Mouse (Mus musculus) hindbrain, embryonic 15.5 days (tissue): Measurements from ENCODE around the gene Twf2. TPM values are rescaled to one million over a fixed set of nuclear protein-coding genes. Genes with fewer than 3 reads are reported as not detected.

Experiments
- ATAC-seq: fragments of 200-750 bp; cut with Nextera tagmentation; 2 replicates; pipeline ENCODE4 v1.8.0; 2017; ENCODE audit warnings: low read depth, moderate number of reproducible peaks, moderate TSS enrichment; ENCODE audit not compliant: low FRiP score
- H3K27ac ChIP-seq: fragments of 300-500 bp; sonication (generic); replicated peaks from 2 replicates; pipeline ENCODE4 v1.5.1; 2015; ENCODE audit warnings: mild to moderate bottlenecking, inconsistent platforms
- H3K27me3 ChIP-seq: fragments of 300-500 bp; sonication (generic); 2 replicates; pipeline ENCODE4 v1.6.1; 2015; ENCODE audit warnings: control low read depth, inconsistent platforms
- H3K36me3 ChIP-seq: fragments of 300-500 bp; sonication (generic); 2 replicates; pipeline ENCODE4 v1.6.1; 2015; ENCODE audit warnings: control low read depth, inconsistent platforms
- H3K4me1 ChIP-seq: fragments of 300-500 bp; sonication (generic); replicated peaks from 2 replicates; pipeline ENCODE4 v1.6.1; 2015; ENCODE audit warnings: control low read depth, inconsistent platforms
- H3K4me2 ChIP-seq: fragments of 300-500 bp; sonication (generic); 2 replicates; pipeline ENCODE4 v1.6.1; 2015; ENCODE audit warnings: moderate library complexity, mild to moderate bottlenecking, inconsistent platforms
- H3K4me3 ChIP-seq: fragments of 300-500 bp; sonication (generic); 2 replicates; pipeline ENCODE4 v1.5.1; 2015; ENCODE audit warnings: mild to moderate bottlenecking, inconsistent platforms
- H3K9ac ChIP-seq: fragments of 300-500 bp; sonication (generic); 2 replicates; pipeline ENCODE4 v1.6.1; 2015; ENCODE audit warnings: inconsistent platforms
- H3K9me3 ChIP-seq: fragments of 300-500 bp; sonication (generic); 2 replicates; pipeline ENCODE4 v1.6.1; 2016; ENCODE audit warnings: control low read depth, inconsistent platforms
- WGBS: fragments of 180-500 bp; shearing (Covaris S2); methylation state at CpG from one replicate; pipeline ENCODE4 v1.1.7; 2015; 5-methylcytosine and 5-hydroxymethylcytosine counted together
- polyA plus RNA-seq: library from polyadenylated mRNA; unstranded; fragments of >200 nt; fragmentation: Nextera tagmentation; extraction: Ambion mirVana; gene quantifications from 2 replicates; pipeline ENCODE4 v1.2.1, GENCODE M21; 2015

The Twf2 gene
- polyA plus RNA-seq, 1 experiment from 2014 or later: 52.0 TPM

- Histone ChIP-seq H3K36me3 (peaks cover 35% of the 10 kb centered on the region), H3K4me1 (no peaks in the 10 kb centered on the region; the same call in 1 of the 2 replicates), H3K27me3 (no peaks in the 10 kb centered on the region), H3K9ac (no peak overlapping the region), H3K27ac (no peak overlapping the region), H3K9me3 (no peaks in the 10 kb centered on the region), H3K4me2 (no peak overlapping the region), H3K4me3 (no peak overlapping the region)
- WGBS: 86% methylated on average over 7 of the region's 7 CpGs
- no peak for ATAC-seq
These were observed 14.1 kb downstream of the Twf2 start for GRCm38 (mm10) chr9:106216971-106217370.

- peaks cover 8% of the 10 kb centered on the region; the same call in 1 of the 2 replicates for H3K27me3 ChIP-seq
- H3K4me3 ChIP-seq: no peak overlapping the region
- peaks cover 4% of the 10 kb centered on the region for H3K4me1 ChIP-seq
- no peaks in the 10 kb centered on the region for H3K9me3 ChIP-seq
- H3K27ac ChIP-seq: no peak overlapping the region
- 71% methylated on average over 8 of the region's 8 CpGs for WGBS
- no peak overlapping the region for H3K9ac ChIP-seq
- no peak overlapping the region for H3K4me2 ChIP-seq
- no peaks in the 10 kb centered on the region for H3K36me3 ChIP-seq
- ATAC-seq: no peak
These were observed 18.1 kb downstream of the Twf2 start for GRCm38 (mm10) chr9:106220894-106221523.

DNA sequence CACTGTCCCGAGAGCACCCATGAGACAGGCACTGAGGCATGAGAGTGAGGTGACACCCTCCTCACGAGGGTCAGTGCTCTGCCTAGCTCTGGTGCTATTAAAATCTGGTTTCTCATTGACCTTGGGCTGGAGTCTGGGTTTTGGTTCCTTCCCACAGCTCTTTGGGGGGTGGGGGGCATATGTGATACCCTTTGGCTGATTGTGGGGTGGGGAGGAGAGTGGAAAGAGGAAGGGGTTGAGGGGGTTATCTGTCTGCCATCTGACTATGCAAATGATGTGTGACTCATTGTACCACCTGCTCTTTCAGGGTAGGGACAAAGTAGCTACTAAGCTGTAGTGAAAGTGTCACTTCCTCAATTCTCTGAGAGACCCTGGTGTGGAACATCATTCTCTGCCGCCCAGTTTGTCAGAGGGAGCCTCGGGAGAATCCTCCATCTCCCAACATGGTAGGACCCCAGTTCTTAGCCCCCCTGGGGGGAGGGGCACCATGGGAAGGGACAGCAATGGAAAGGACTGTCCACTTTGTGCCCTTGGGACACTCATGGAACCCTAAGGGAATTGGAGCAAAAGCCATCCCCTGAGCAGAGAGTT, 19.4 kb downstream of the Twf2 start, which contains the start of gene Tlr9:
Gene Tlr9, plus strand, starts transcription at position 338 of the 591 bp plus-strand sequence.
- Histone ChIP-seq H3K4me2 (no peak within 1 kb of the TSS), H3K9ac (no peak within 1 kb of the TSS), H3K9me3 (no peaks in the 10 kb centered on the region), H3K36me3 (no peaks in the 10 kb centered on the region), H3K27ac (no peak within 1 kb of the TSS), H3K4me3 (no peak within 1 kb of the TSS), H3K4me1 (peaks cover 10% of the 10 kb centered on the region), H3K27me3 (peaks cover 8% of the 10 kb centered on the region; the same call in 1 of the 2 replicates)
- 79% methylated on average over 4 of the region's 4 CpGs for WGBS
- no peak for ATAC-seq

DNA sequence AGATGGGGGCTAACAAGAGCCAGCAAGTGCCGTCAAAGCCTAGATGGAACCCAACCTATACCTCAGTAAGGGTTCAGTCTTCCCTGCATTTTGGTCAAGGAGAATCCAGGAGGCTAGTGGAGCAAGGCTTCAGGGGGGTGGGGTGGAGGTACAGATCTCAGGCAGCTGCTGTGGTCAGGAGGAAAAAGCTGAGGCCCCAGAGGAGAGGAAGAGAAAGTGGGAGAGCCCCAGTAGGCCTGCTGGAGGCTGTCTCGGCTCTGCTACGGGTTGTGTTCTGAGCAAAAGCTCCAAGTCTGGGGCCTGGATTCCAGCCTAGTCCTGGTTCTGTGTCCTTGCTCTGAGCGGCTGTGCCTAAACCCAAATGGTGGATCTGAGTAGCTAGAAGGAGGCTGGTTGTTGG, 20.1 kb downstream of the Twf2 start:
- H3K4me1 ChIP-seq: peaks cover 10% of the 10 kb centered on the region
- H3K9ac ChIP-seq: no peak overlapping the region
- H3K27me3 ChIP-seq: peaks cover 8% of the 10 kb centered on the region; the same call in 1 of the 2 replicates
- H3K4me3 ChIP-seq: no peak overlapping the region
- H3K9me3 ChIP-seq: no peaks in the 10 kb centered on the region
- H3K36me3 ChIP-seq: no peaks in the 10 kb centered on the region
- 88% methylated on average over 4 of the region's 4 CpGs for WGBS
- no peak overlapping the region for H3K27ac ChIP-seq
- ATAC-seq: no peak
- H3K4me2 ChIP-seq: no peak overlapping the region

DNA sequence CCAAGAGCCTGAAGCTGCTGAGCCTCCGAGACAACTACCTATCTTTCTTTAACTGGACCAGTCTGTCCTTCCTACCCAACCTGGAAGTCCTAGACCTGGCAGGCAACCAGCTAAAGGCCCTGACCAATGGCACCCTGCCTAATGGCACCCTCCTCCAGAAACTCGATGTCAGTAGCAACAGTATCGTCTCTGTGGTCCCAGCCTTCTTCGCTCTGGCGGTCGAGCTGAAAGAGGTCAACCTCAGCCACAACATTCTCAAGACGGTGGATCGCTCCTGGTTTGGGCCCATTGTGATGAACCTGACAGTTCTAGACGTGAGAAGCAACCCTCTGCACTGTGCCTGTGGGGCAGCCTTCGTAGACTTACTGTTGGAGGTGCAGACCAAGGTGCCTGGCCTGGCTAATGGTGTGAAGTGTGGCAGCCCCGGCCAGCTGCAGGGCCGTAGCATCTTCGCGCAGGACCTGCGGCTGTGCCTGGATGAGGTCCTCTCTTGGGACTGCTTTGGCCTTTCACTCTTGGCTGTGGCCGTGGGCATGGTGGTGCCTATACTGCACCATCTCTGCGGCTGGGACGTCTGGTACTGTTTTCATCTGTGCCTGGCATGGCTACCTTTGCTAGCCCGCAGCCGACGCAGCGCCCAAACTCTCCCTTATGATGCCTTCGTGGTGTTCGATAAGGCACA, 22.7 kb downstream of the Twf2 start:
- peak overlapping the region; percentile 60 for H3K27ac ChIP-seq
- 64% methylated on average over 24 of the region's 24 CpGs for WGBS

DNA sequence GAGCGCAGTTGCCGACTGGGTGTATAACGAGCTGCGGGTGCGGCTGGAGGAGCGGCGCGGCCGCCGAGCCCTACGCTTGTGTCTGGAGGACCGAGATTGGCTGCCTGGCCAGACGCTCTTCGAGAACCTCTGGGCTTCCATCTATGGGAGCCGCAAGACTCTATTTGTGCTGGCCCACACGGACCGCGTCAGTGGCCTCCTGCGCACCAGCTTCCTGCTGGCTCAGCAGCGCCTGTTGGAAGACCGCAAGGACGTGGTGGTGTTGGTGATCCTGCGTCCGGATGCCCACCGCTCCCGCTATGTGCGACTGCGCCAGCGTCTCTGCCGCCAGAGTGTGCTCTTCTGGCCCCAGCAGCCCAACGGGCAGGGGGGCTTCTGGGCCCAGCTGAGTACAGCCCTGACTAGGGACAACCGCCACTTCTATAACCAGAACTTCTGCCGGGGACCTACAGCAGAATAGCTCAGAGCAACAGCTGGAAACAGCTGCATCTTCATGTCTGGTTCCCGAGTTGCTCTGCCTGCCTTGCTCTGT, 23.3 kb downstream of the Twf2 start:
- peak overlapping the region; percentile 60 for H3K27ac ChIP-seq
- H3K36me3 ChIP-seq: no peaks in the 10 kb centered on the region
- H3K4me3 ChIP-seq: peak overlapping the region; percentile 39
- peak overlapping the region; percentile 49 for H3K9ac ChIP-seq
- H3K4me2 ChIP-seq: peak overlapping the region; percentile 78
- no peaks in the 10 kb centered on the region for H3K9me3 ChIP-seq
- H3K4me1 ChIP-seq: peaks cover 10% of the 10 kb centered on the region
- ATAC-seq: peak; percentile 75
- peaks cover 8% of the 10 kb centered on the region; the same call in 1 of the 2 replicates for H3K27me3 ChIP-seq
- 6% methylated on average over 34 of the region's 34 CpGs for WGBS

More for the DNA sequence above, 22.7 kb downstream of the Twf2 start:
- peak overlapping the region; percentile 49 for H3K9ac ChIP-seq
- H3K9me3 ChIP-seq: no peaks in the 10 kb centered on the region
- ATAC-seq: 0 out of 2 replicates have a peak, but pooled peaks have one; percentile 13
- H3K36me3 ChIP-seq: no peaks in the 10 kb centered on the region
- peak overlapping the region; percentile 39 for H3K4me3 ChIP-seq
- peak overlapping the region; percentile 78 for H3K4me2 ChIP-seq
- peaks cover 10% of the 10 kb centered on the region for H3K4me1 ChIP-seq
- peaks cover 8% of the 10 kb centered on the region; the same call in 1 of the 2 replicates for H3K27me3 ChIP-seq

- no peak overlapping the region for H3K27ac ChIP-seq
- H3K9me3 ChIP-seq: no peaks in the 10 kb centered on the region
- H3K4me2 ChIP-seq: no peak overlapping the region
- no peak for ATAC-seq
- H3K27me3 ChIP-seq: peaks cover 8% of the 10 kb centered on the region; the same call in 1 of the 2 replicates
- no peak overlapping the region for H3K4me3 ChIP-seq
- peaks cover 5% of the 10 kb centered on the region; the same call in 1 of the 2 replicates for H3K36me3 ChIP-seq
- H3K9ac ChIP-seq: no peak overlapping the region
- 76% methylated on average over 8 of the region's 8 CpGs for whole genome bisulfite sequencing
- peaks cover 10% of the 10 kb centered on the region for H3K4me1 ChIP-seq
These were observed 25.0 kb downstream of the Twf2 start for GRCm38 (mm10) chr9:106227790-106228429.

DNA sequence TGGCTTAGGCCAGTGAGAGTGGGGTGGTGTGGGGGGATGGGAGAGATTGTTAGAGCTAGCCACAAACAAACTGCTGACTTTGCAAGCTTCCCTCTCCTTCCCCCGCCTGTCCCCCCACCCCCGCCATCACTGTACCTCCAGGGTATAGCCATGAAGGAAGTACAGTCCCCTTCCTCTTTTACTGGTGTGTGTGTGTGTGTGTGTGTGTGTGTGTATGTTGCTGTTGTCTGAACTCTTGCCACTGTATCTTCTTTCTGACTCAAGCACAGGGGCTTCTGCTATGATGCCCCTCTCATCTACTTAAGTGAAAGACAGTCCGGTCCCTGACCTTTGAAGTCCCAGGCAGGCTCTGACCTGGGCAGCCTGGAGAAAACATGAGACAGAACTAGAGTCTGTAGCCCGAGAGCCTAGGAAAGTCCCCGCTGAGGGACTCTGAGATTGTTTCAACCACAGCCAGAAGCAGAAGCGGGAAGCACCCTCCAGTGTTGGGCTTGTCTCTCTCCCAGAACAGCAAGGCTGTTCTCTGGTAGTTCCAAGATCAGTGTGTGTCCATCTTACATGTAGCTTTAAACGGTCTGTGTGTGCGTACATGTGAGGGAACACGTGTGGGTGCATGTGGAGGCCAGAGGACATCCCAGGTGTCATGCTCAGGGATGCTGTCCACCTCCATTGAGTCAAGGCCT, 27.3 kb downstream of the Twf2 start:
- H3K9me3 ChIP-seq: no peaks in the 10 kb centered on the region
- no peak for ATAC-seq
- no peak overlapping the region for H3K4me3 ChIP-seq
- 81% methylated on average over 9 of the region's 9 CpGs for WGBS
- H3K4me1 ChIP-seq: peaks cover 10% of the 10 kb centered on the region
- H3K36me3 ChIP-seq: peaks cover 20% of the 10 kb centered on the region
- H3K9ac ChIP-seq: no peak overlapping the region
- peaks cover 3% of the 10 kb centered on the region; the same call in 1 of the 2 replicates for H3K27me3 ChIP-seq
- no peak overlapping the region for H3K27ac ChIP-seq
- H3K4me2 ChIP-seq: no peak overlapping the region

- Histone ChIP-seq H3K4me1 (peaks cover 8% of the 10 kb centered on the region), H3K4me2 (no peak overlapping the region), H3K27ac (no peak overlapping the region), H3K27me3 (no peaks in the 10 kb centered on the region), H3K36me3 (peaks cover 25% of the 10 kb centered on the region), H3K9me3 (no peaks in the 10 kb centered on the region), H3K4me3 (no peak overlapping the region), H3K9ac (no peak overlapping the region)
- 60% methylated on average over 3 of the region's 3 CpGs for WGBS
- ATAC-seq: no peak
These were observed 27.8 kb downstream of the Twf2 start for GRCm38 (mm10) chr9:106230734-106231106.

DNA sequence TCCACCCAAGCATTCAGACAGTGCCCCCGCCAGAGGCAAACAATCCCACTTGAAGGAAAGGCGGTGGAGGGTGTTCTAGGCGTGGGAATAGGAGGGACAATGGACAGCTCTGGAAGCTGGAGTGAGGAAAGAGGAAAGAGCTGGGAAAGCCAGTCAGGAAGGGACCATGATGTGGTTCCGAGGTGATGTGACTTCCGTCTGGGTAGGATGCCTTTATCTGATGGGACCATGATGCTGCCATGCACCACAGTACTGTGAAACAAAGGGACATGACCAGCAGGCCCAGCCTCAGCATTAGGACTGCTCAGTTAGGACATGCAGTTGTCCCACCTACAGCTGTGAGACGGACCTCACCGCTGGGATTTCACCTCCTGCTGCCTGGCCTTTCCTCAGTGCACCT, 28.3 kb downstream of the Twf2 start:
- H3K27ac ChIP-seq: no peak overlapping the region
- no peak overlapping the region for H3K4me2 ChIP-seq
- H3K9ac ChIP-seq: no peak overlapping the region
- H3K36me3 ChIP-seq: peaks cover 30% of the 10 kb centered on the region
- H3K4me3 ChIP-seq: no peak overlapping the region
- peaks cover 3% of the 10 kb centered on the region for H3K4me1 ChIP-seq
- no peaks in the 10 kb centered on the region for H3K9me3 ChIP-seq
- WGBS: 77% methylated on average over 7 of the region's 7 CpGs
- no peak for ATAC-seq
- no peaks in the 10 kb centered on the region for H3K27me3 ChIP-seq

DNA sequence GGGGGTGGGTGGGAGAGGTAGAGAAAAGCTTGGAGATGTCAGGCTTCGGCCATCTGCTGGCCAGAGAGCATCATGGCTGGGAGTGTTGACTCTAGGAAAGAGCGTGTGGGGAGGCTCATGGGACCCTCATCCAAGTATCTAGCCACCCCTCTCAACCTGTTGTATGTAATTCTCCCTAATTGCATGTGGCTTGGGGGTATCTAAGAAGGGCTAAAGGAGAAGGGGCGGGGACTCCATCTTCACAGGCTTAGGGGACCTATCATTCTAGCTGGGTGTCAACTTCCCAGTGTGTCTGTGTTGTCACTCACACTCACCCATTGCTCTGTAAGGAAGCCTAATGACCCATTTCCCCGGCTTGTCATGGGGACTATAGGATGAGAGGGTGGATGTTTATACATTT, 28.9 kb downstream of the Twf2 start:
- WGBS: 87% methylated on average over 4 of the region's 4 CpGs
- Histone ChIP-seq H3K4me2 (no peak overlapping the region), H3K9me3 (no peaks in the 10 kb centered on the region), H3K4me3 (no peak overlapping the region), H3K27ac (no peak overlapping the region), H3K4me1 (no peaks in the 10 kb centered on the region), H3K36me3 (peaks cover 36% of the 10 kb centered on the region), H3K27me3 (no peaks in the 10 kb centered on the region), H3K9ac (no peak overlapping the region)
- ATAC-seq: no peak
